Mouse (Mus musculus): ENCODE measurements around the gene Prkcb.
A peak's percentile ranks its signal among the peaks of the same experiment; 100 is the strongest.

Gene Prkcb

GRCm38 (mm10) chr7:122367303-122368007, 78.9 kb downstream of the Prkcb start:
- no peak for DNase-seq (ENCODE audit: low spot score)

- no peak for DNase-seq (ENCODE audit: low spot score)
Measured at GRCm38 (mm10) chr7:122370488-122370887, 81.9 kb downstream of the Prkcb start.

GRCm38 (mm10) chr7:122371947-122372346, 83.4 kb downstream of the Prkcb start:
- DNase-seq (ENCODE audit: low spot score): no peak

GRCm38 (mm10) chr7:122372349-122372748, 83.8 kb downstream of the Prkcb start:
- DNase-seq (ENCODE audit: low spot score): no peak

- no peak for DNase-seq (ENCODE audit: low spot score)
Measured at GRCm38 (mm10) chr7:122376845-122377244, 88.3 kb downstream of the Prkcb start.

- DNase-seq (ENCODE audit: low spot score): no peak
Measured at GRCm38 (mm10) chr7:122377967-122378366, 89.4 kb downstream of the Prkcb start.

GRCm38 (mm10) chr7:122378473-122378872, 89.9 kb downstream of the Prkcb start:
- DNase-seq (ENCODE audit: low spot score): no peak

GRCm38 (mm10) chr7:122379292-122379691, 90.7 kb downstream of the Prkcb start:
- DNase-seq (ENCODE audit: low spot score): no peak

- no peak for DNase-seq (ENCODE audit: low spot score)
Measured at GRCm38 (mm10) chr7:122380336-122381130, 92.0 kb downstream of the Prkcb start.

- DNase-seq (ENCODE audit: low spot score): peak; percentile 19
Measured at GRCm38 (mm10) chr7:122381560-122381959, 93.0 kb downstream of the Prkcb start.

- no peak for DNase-seq (ENCODE audit: low spot score)
Measured at GRCm38 (mm10) chr7:122383260-122383659, 94.7 kb downstream of the Prkcb start.

- DNase-seq (ENCODE audit: low spot score): no peak
Measured at GRCm38 (mm10) chr7:122384891-122385290, 96.3 kb downstream of the Prkcb start.

GRCm38 (mm10) chr7:122386567-122386966, 98.0 kb downstream of the Prkcb start:
- DNase-seq (ENCODE audit: low spot score): no peak

GRCm38 (mm10) chr7:122387896-122388295, 99.3 kb downstream of the Prkcb start:
- no peak for DNase-seq (ENCODE audit: low spot score)

- DNase-seq (ENCODE audit: low spot score): no peak
Measured at GRCm38 (mm10) chr7:122388858-122389257, 100.3 kb downstream of the Prkcb start.

- DNase-seq (ENCODE audit: low spot score): no peak
Measured at GRCm38 (mm10) chr7:122389633-122390032, 101.1 kb downstream of the Prkcb start.

GRCm38 (mm10) chr7:122390200-122390599, 101.6 kb downstream of the Prkcb start:
- DNase-seq (ENCODE audit: low spot score): no peak

- DNase-seq (ENCODE audit: low spot score): no peak
Measured at GRCm38 (mm10) chr7:122390683-122391082, 102.1 kb downstream of the Prkcb start.

- DNase-seq (ENCODE audit: low spot score): no peak
Measured at GRCm38 (mm10) chr7:122391382-122391781, 102.8 kb downstream of the Prkcb start.

- no peak for DNase-seq (ENCODE audit: low spot score)
Measured at GRCm38 (mm10) chr7:122393964-122394363, 105.4 kb downstream of the Prkcb start.

- no peak for DNase-seq (ENCODE audit: low spot score)
Measured at GRCm38 (mm10) chr7:122395159-122395975, 106.8 kb downstream of the Prkcb start.

GRCm38 (mm10) chr7:122395976-122396315, 107.4 kb downstream of the Prkcb start:
- DNase-seq (ENCODE audit: low spot score): no peak

- no peak for DNase-seq (ENCODE audit: low spot score)
Measured at GRCm38 (mm10) chr7:122397699-122398098, 109.1 kb downstream of the Prkcb start.

All from embryo, embryonic 10 days (tissue).